Mouse (Mus musculus) lung, postnatal 25 days (tissue): ENCODE data around the gene 1700001O22Rik.

Experiments
- DNase-seq: peaks from one replicate; pipeline ENCODE4 v3.0.0; 2022; ENCODE audit warnings: low spot score

Gene 1700001O22Rik

DNA sequence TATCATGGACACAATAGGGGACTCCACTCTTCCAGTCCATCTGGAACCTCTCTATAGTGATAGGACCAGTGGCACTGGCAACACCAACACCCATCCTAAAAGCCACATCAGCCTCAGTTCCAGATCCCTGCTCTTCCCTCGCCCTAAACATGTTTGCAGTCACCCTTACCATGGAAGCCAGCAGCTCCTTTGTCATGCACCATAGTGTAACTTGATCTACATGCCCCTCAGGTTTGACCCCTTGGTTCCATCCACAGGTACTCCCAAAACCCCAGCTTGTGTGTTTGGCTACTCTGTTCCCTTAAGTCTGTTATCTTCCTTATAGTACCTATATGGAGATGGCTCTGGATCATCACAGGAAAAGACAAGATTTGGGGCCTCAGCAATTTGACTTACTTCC, 12.9 kb upstream of the 1700001O22Rik start:
- no peak for DNase-seq

DNA sequence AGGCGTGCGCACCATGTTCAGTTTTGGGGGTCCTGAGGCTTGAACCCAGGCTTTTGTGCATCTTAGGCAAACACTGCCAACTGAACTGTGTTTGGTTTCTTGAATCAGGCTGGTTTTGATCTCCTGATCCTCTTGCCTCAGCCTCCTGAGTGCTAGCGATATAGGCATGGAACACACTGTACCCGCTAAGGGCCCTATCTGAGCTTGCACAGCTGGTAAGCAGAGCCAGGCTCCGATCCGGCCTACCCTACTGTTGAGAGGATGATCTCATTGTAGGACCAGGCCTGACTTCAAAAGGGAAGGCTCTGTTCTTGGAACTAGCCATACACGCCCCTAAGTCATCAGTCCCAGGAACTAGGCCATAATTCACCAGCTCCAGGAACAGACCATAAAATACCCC, 7.1 kb upstream of the 1700001O22Rik start:
- no peak for DNase-seq

DNA sequence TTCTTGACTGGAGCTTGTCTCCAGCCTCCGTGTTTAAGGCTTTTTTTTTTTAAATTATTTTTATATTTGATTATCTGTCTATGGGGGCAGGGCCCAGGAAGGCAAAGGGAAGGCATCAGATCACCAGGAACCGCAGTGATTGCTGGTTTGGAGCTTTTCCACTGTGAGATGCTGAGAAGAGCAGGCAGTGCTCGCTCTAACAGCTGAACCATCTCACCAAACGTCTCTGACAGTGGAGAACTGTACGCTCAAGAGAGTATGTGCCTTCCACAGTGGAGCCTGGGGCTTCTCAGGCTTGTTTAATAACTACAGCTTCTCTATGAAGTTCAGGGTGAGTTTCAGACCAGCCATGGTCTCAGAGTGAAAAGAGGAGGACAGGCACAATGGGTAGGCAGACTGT, 6.0 kb upstream of the 1700001O22Rik start:
- DNase-seq: no peak

DNA sequence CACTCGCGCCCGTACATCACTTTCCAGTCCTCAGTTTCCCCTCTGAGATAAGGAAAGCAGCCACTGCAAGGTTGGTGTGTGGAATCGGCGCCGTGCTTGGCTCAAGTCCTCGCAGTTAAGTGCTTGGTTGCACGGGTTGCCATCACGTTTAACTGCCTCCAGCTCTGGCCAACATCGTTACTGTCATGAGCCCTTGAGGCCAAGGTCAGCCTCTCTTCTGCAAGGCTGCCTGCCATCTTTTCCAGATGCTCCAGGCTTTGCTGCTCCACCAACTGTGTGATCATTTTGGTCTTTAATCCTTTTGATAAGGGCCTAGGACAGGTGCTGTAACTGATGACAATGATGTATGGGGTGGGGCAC, 4.8 kb upstream of the 1700001O22Rik start:
- no peak for DNase-seq

DNA sequence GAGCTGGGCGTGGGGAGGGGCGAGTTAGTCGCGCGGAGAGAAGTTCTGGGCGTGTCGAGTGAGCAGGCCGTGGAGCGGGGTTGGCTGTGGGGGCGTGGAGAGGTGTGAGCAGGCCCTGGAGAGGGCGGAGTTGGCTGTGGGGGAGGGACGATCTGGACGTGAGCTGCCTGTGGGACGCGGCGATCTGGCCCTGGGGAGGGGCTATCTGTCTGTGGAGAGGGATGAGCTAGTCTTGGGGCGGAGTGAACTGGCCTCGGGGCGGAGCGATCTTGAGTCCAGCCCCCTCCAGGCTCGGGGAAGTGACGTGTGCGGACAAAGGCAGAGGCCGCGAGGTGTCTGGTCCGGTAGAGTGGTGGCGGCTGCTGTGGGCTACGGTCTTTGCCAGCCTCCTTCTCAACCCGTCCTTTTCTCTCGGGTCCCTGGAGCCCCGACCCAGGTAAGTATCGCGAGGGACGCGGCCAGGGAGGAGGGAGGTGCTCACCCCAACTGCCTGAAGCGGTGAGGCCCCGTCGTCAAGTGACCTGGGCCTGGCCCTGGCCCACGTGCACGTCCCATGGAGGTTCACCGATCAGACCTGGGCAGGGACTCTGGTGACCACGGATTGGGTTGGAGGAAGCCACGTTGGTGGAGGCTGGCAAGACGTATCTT, 4.3 kb upstream of the 1700001O22Rik start, which contains the start of gene Ntmt1:
Gene Ntmt1 (plus strand): TSS at position 179 of the 648 bp plus-strand sequence.
- DNase-seq: peak; percentile 100

DNA sequence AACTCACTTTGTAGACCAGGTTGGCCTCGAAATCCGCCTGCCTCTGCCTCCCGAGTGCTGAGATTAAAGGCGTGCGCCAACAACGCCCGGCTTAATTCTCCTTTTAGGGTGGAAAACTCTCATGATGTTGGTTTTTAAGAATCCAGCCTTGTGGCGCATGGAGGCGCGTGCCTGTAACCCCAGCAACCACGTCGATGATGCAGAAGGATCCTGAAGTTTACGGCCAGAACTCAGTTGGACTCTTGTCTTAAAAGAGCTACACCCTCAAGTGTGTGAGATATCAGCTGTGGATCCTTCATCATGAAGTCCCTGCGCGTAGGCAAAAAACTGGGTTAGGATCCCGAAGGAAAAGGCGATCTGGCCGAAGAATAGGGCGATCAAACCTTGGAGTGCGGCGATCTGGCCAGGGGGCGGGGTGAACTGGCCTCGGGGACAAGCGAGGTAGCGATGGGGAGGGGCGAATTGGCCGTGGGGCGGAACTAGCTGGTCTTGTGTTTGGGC, 3.7 kb upstream of the 1700001O22Rik start:
- no peak for DNase-seq

DNA sequence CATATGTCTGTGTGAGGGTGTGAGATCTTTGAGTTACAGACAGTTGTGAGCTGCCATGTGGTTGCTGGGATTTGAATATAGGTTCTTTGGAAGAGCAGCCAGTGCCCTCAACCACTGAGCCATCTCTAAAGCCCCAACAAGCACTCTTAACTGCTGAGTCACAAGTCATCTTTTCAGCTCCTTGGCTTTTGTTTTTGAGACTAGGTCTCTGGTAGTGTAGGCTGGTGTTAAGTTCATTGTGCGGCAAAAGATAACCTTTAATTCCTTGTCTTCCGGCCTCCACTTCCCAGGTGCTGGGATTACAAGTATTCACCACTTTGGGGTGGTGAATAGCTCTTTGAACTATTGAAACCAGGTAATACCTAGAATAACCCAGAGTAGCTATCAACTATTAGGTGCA, 2.5 kb upstream of the 1700001O22Rik start:
- DNase-seq: no peak

- no peak for DNase-seq
Measured at GRCm38 (mm10) chr2:30801067-30801852, 2.2 kb downstream of the 1700001O22Rik start.

DNA sequence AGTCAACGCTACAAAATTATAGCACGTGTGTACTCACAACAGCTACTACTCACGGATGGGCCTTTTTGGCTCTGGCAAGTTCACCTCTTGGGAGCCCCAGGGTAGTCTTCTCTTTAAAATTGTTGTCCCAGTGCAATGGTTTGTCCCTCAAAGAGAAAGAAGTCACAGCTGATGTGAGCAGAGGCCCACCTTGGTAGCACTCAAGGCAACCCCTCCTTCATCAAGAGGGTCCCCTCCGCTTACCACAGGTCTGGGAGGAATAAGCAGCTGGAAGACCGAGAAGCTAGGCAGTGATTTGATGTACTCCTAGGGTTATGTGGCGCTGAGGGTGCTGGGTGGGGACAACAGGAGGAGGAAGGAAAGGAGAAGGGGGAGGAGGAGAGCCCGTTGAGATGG, 2.8 kb downstream of the 1700001O22Rik start:
- DNase-seq: no peak

DNA sequence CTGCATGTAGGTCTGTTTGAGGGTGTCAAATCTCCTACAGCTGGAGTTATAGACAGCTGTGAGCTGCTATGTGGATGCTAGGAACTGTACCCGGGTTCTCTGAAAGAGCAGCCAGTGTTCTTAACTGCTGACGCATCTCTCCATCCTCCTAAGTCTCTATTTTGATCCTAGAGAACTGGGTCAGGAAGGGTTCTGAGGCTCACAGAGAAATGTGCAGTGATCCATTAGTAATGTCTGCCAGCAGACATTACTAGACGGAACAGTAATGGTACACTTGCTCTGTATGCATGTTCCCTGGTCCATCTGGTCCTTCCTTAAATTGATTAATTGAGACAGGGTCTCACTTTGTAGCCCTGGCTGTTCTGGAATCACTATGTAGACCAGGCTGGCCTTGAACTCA, 4.0 kb downstream of the 1700001O22Rik start:
- no peak for DNase-seq

GRCm38 (mm10) chr2:30796382-30796781, 7.1 kb downstream of the 1700001O22Rik start:
- peak; percentile 83 for DNase-seq

- no peak for DNase-seq
Measured at GRCm38 (mm10) chr2:30795889-30796275, 7.6 kb downstream of the 1700001O22Rik start.

DNA sequence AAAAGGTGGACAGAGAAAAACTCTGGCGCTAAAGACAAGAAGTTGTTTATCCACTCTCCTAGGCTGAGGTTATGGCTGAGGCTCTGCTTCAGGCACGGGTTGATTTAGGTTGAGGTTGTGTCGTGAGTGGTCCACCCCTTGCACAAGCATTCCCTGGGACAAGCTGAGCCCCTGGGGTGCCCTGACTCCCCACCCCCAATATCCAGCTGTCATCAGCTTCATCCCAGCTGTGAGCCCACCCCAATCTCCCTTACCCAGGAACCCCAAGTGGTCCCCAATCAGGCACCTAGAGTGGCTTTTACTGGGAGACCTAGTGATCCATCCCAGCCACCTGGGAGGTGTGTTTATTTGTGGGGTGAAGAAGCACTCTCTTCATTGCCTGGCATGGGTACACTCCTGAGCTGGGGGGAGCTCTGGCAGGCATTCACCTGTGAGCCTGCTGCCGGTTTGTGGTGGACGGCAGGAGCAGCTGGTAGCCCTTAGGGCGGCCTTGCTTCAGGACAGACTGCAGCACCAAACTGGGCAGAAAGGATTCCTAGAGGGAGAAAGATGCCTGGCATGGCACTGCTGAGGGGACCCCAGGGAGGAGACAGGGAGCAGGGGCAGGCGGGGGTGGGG, 8.1 kb downstream of the 1700001O22Rik start:
- DNase-seq: no peak

- DNase-seq: peak; percentile 94
Measured at GRCm38 (mm10) chr2:30794179-30795108, 9.0 kb downstream of the 1700001O22Rik start.

- no peak for DNase-seq
Measured at GRCm38 (mm10) chr2:30792061-30792460, 11.4 kb downstream of the 1700001O22Rik start.

DNA sequence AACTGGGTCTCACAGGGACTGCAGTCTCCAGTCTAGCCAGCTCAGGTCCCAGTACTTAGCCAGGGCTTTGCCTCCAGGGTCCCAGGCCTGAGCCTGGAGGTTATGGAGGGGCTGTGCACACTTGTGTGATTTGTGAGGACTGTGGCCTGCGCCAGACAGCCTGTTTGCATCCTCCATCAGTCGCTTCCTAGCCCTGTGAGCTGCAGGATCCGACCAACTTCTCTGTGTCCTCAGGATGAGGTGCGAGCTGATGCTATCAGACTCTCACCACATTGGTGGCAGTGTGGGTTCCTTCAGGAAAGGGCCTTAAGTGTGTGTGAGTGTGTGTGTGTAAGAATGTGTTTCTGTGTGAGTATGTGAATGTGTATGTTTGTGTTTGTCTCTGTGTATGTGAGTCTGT, 16.0 kb downstream of the 1700001O22Rik start:
- no peak for DNase-seq

GRCm38 (mm10) chr2:30784078-30784994, 19.1 kb downstream of the 1700001O22Rik start:
- DNase-seq: peak; percentile 44

- DNase-seq: peak; percentile 82
Measured at GRCm38 (mm10) chr2:30783346-30783745, 20.1 kb downstream of the 1700001O22Rik start.

DNA sequence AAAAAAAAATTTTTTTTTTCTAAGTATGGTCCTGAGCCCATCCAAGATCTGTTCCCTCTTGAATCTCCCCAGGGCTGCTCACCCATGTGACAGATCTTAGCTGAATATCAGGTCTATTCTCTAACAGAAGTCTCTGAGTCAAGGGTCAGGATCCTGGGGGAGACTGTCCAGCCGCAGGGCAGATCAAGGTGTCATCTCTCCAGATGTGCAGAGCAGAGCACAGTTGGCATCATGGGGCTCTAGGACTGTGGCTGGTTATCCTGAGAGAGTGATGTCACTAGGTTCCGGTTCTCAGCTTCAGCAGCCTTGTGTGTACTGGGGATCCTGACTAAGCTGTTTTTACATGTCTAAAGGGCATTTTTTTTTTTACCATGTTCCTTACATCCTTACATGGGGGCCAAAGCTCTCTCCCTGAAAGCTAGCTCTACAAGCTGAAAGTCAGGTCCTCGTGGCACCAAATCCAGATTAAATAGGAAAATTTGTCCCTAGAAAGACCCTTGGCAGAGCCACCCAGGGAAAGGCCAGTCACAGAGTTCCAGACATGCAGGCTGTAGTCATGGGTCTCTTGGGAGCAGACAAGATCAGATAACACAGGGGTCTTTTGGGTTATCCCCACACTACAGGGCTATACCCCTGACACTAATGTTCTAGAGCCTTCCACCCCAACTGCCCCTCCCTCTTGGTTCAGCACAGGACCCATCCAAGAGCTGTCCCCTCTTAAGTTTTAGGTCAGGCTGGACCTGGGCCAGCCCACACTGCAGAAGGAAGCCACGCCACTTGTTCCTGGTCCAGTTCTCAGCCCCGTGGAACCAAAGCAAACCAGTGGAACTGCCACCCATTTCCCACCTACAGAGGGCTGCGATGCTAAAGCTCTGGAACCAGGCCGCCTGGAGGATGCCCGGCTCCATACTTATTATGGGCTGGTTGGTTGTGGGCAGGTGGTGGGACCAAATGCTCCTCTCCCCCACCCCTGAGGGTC, 20.9 kb downstream of the 1700001O22Rik start:
- DNase-seq: no peak

DNA sequence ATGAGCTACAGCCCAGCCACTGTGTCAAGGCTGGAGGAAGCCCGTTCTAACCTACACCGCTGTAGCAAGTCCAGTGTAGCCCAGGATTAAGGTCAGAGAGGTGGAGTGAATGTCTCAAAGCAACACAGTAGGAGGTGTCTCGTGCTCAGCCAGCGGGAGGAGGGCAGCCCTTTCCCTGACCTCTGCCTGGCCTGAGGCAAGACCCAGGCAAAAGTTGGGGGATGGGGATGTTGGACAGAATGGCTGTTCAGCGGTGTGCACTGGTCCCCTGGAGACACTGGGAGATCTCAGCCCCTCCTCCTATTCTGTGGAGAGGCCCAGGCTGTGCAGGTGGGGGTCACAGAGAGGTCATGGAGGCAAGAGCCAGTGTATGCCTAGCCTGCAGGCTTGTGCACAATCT, 24.2 kb downstream of the 1700001O22Rik start:
- no peak for DNase-seq
